Mouse (Mus musculus) E14TG2a.4 (cell line): ENCODE results near the gene Arhgef10l.

Experiments used
- H3K27me3 ChIP-seq: 2 replicates; pipeline ENCODE4 v1.6.1; 2014; ENCODE audit warnings: low read length, control low read depth; ENCODE audit not compliant: insufficient read depth
- H3K36me3 ChIP-seq: 2 replicates; pipeline ENCODE4 v1.6.1; 2014; ENCODE audit warnings: low read length, control low read depth; ENCODE audit not compliant: insufficient read depth
- H3K4me1 ChIP-seq: replicated peaks from 2 replicates; pipeline ENCODE4 v1.6.1; 2014; ENCODE audit warnings: low read depth, low read length, control low read depth
- H3K4me3 ChIP-seq: replicated peaks from 2 replicates; pipeline ENCODE4 v1.5.1; 2014; ENCODE audit warnings: mild to moderate bottlenecking, low read length
- H3K9me3 ChIP-seq: 2 replicates; pipeline ENCODE4 v1.6.1; 2014; ENCODE audit warnings: low read length, control low read depth
- CTCF ChIP-seq: conservative IDR thresholded peaks from 2 replicates; pipeline ENCODE4 v1.5.1; 2014; ENCODE audit warnings: low read length
- NANOG ChIP-seq: IDR thresholded peaks from 2 replicates; pipeline ENCODE4 v1.6.1; 2014; ENCODE audit warnings: borderline replicate concordance, low read length, mixed read lengths
- POU5F1 ChIP-seq: IDR thresholded peaks from 2 replicates; pipeline ENCODE4 v1.6.1; 2014; ENCODE audit warnings: low read length, borderline replicate concordance

Arhgef10l gene

GRCm38 (mm10) chr4:140520719-140521118, 145.1 kb downstream of the Arhgef10l start:
- TF ChIP-seq NANOG = no peak
- no peak for TF ChIP-seq CTCF
- no peak for TF ChIP-seq POU5F1
- Histone ChIP-seq H3K27me3 (no peaks in the 10 kb centered on the region), H3K36me3 (peaks cover 50% of the 10 kb centered on the region), H3K4me3 (no peak overlapping the region), H3K9me3 (no peaks in the 10 kb centered on the region), H3K4me1 (peaks cover 14% of the 10 kb centered on the region)

GRCm38 (mm10) chr4:140513797-140514196, 152.0 kb downstream of the Arhgef10l start:
- peaks cover 15% of the 10 kb centered on the region for H3K4me1 ChIP-seq
- H3K27me3 ChIP-seq = no peaks in the 10 kb centered on the region
- TF ChIP-seq POU5F1 (no peak), CTCF (no peak), NANOG (no peak)

GRCm38 (mm10) chr4:140509856-140510255, 156.0 kb downstream of the Arhgef10l start:
- H3K4me3 ChIP-seq = no peak overlapping the region
- H3K27me3 ChIP-seq = no peaks in the 10 kb centered on the region
- no peak for TF ChIP-seq CTCF
- no peak for TF ChIP-seq POU5F1
- no peak for TF ChIP-seq NANOG

More at GRCm38 (mm10) chr4:140513797-140514196, 152.0 kb downstream of the Arhgef10l start:
- 0 out of 2 replicates have a peak, but pooled peaks cover 5% of the 10 kb centered on the region for H3K9me3 ChIP-seq
- H3K4me3 ChIP-seq = no peak overlapping the region
- H3K36me3 ChIP-seq = peaks cover 26% of the 10 kb centered on the region

GRCm38 (mm10) chr4:140507172-140507714, 158.6 kb downstream of the Arhgef10l start:
- no peaks in the 10 kb centered on the region for H3K27me3 ChIP-seq
- H3K4me1 ChIP-seq = peaks cover 23% of the 10 kb centered on the region
- TF ChIP-seq CTCF (no peak), POU5F1 (no peak), NANOG (no peak)
- H3K9me3 ChIP-seq = 0 out of 2 replicates have a peak, but pooled peaks cover 5% of the 10 kb centered on the region
- no peaks in the 10 kb centered on the region for H3K36me3 ChIP-seq
- peak overlapping the region; percentile 37 for H3K4me3 ChIP-seq

More at GRCm38 (mm10) chr4:140509856-140510255, 156.0 kb downstream of the Arhgef10l start:
- Histone ChIP-seq H3K4me1 (peaks cover 24% of the 10 kb centered on the region), H3K36me3 (peaks cover 13% of the 10 kb centered on the region), H3K9me3 (0 out of 2 replicates have a peak, but pooled peaks cover 5% of the 10 kb centered on the region)

GRCm38 (mm10) chr4:140505608-140506002, 160.2 kb downstream of the Arhgef10l start:
- Histone ChIP-seq H3K27me3 (no peaks in the 10 kb centered on the region), H3K36me3 (no peaks in the 10 kb centered on the region), H3K9me3 (0 out of 2 replicates have a peak, but pooled peaks cover 4% of the 10 kb centered on the region), H3K4me1 (peaks cover 38% of the 10 kb centered on the region), H3K4me3 (no peak overlapping the region)
- no peak for TF ChIP-seq NANOG
- no peak for TF ChIP-seq POU5F1
- TF ChIP-seq CTCF = no peak

GRCm38 (mm10) chr4:140504921-140505607, 160.7 kb downstream of the Arhgef10l start:
- peaks cover 42% of the 10 kb centered on the region for H3K4me1 ChIP-seq
- no peaks in the 10 kb centered on the region for H3K9me3 ChIP-seq
- no peak overlapping the region for H3K4me3 ChIP-seq
- TF ChIP-seq POU5F1 = no peak
- TF ChIP-seq NANOG = no peak
- TF ChIP-seq CTCF = no peak
- no peaks in the 10 kb centered on the region for H3K27me3 ChIP-seq
- H3K36me3 ChIP-seq = no peaks in the 10 kb centered on the region

- Histone ChIP-seq H3K9me3 (no peaks in the 10 kb centered on the region), H3K27me3 (no peaks in the 10 kb centered on the region), H3K4me1 (peaks cover 49% of the 10 kb centered on the region), H3K4me3 (no peak overlapping the region), H3K36me3 (no peaks in the 10 kb centered on the region)
- TF ChIP-seq NANOG (no peak), POU5F1 (no peak), CTCF (no peak)
Measured at GRCm38 (mm10) chr4:140504067-140504913, 161.5 kb downstream of the Arhgef10l start.

- no peaks in the 10 kb centered on the region for H3K36me3 ChIP-seq
- peaks cover 68% of the 10 kb centered on the region for H3K4me1 ChIP-seq
- no peak for TF ChIP-seq NANOG
- TF ChIP-seq CTCF = no peak
- no peak for TF ChIP-seq POU5F1
- H3K27me3 ChIP-seq = no peaks in the 10 kb centered on the region
- no peak overlapping the region for H3K4me3 ChIP-seq
- H3K9me3 ChIP-seq = no peaks in the 10 kb centered on the region
Measured at GRCm38 (mm10) chr4:140500766-140501165, 165.0 kb downstream of the Arhgef10l start.

- Histone ChIP-seq H3K4me1 (peaks cover 70% of the 10 kb centered on the region), H3K9me3 (no peaks in the 10 kb centered on the region), H3K36me3 (no peaks in the 10 kb centered on the region), H3K27me3 (no peaks in the 10 kb centered on the region), H3K4me3 (no peak overlapping the region)
- TF ChIP-seq POU5F1 (no peak), CTCF (peak; percentile 66)
Measured at GRCm38 (mm10) chr4:140499571-140499970, 166.2 kb downstream of the Arhgef10l start.
